Comparison of ENCODE assay signal across 10 mouse cellular contexts in the genomic region with DNA sequence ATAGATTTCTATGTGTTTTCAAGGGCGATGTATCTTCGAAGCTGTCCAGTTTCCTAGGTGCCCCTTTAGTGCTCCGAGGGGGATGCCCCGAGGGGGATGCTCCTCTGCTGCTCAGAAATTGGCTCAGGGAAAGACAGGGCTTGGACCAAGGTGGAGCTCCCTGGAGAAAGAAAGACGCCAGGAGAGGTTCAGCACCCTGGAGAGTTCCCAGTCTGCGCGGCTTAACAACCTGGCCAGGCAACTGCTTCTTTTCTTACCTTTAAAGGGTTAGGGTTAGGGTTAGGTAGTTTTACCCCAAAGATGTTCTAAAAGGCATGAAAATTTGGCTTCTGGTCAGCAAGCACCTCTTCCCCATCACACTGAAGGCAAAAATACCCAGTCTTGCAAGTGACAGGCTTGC. TPM values are rescaled to one million over a fixed set of nuclear protein-coding genes. Genes with fewer than 3 reads are reported as not detected.
DNase-seq lines count a peak whose midpoint lies in the region; TF ChIP-seq lines count a peak whose summit lies in the region.
"Had no signal": no experiment of that assay in that cellular context is flagged by ENCODE, and none has a peak within 500 bp of the region (broad histone marks: within the 10 kb centered on the region; RNA-seq: fewer than 3 reads in every experiment).

No protein-coding gene starts in this region.

- TF ChIP-seq POLR2A in thymus, adult 2 months (IDR thresholded peaks at IDR 0.05; ENCODE audit: control insufficient read depth, extremely low read depth, insufficient read depth, low read length, poor library complexity) = no peak

- no peaks in the 10 kb centered on the region for H3K27me3 ChIP-seq in thymus, adult 2 months (ENCODE audit: control insufficient read depth, insufficient read depth, low read length)

- 28% methylated on average over 7 of the region's 7 CpGs for WGBS in thymus, adult 2 months

- no peak overlapping the region for H3K4me3 ChIP-seq in gastrocnemius, adult 2 months
- no peak overlapping the region for H3K4me3 ChIP-seq in thymus, adult 2 months (ENCODE audit: control insufficient read depth, insufficient read depth, low read length)
- H3K4me3 ChIP-seq: neural tube, embryonic 12.5 days had no signal

- peak; percentile 11 for DNase-seq in gastrocnemius, postnatal 10 days
- DNase-seq in gastrocnemius, adult 2 months = no peak
- peak; percentile 22 for DNase-seq in thymus, postnatal 0 days (ENCODE audit: low spot score)
- no peak for DNase-seq in thymus, adult 2 months
- peak; percentile 76 for DNase-seq in forelimb bud, embryonic 11.5 days (ENCODE audit: low read depth, low spot score)
- DNase-seq in retina, embryonic 14.5 days (ENCODE audit: low spot score) = peak; percentile 77
- no peak for DNase-seq in left cerebral cortex, postnatal 36 days (ENCODE audit: low spot score in 2 of 2)
- no peak for DNase-seq in cerebellum, postnatal 25 days
- DNase-seq: thymus, adult 18-20 months had no signal

- intact Hi-C loops in gastrocnemius, adult 2 months (cut with DNase I) = loop anchor here (5.0 kb wide), 1 partner anchor 115 kb away; no protein-coding TSS in a partner anchor
- intact Hi-C loops in left cerebral cortex, postnatal 36 days (cut with DNase I) = no loop called here

- TF ChIP-seq CTCF in gastrocnemius, adult 2 months (IDR thresholded peaks at IDR 0.05) = no peak
- TF ChIP-seq CTCF in thymus, adult 2 months (IDR thresholded peaks at IDR 0.05; ENCODE audit: borderline replicate concordance, control insufficient read depth, extremely low read depth, insufficient read depth, low read length, poor library complexity) = no peak

- no peak overlapping the region for H3K27ac ChIP-seq in gastrocnemius, adult 2 months
- H3K27ac ChIP-seq in thymus, adult 2 months (ENCODE audit: control insufficient read depth, insufficient read depth, low read length) = no peak overlapping the region
- H3K27ac ChIP-seq: neural tube, embryonic 12.5 days had no signal

- H3K36me3 ChIP-seq in thymus, adult 2 months (ENCODE audit: control insufficient read depth, insufficient read depth, low read length) = no peaks in the 10 kb centered on the region
- H3K36me3 ChIP-seq: neural tube, embryonic 12.5 days had no signal

- H3K4me1 ChIP-seq in thymus, adult 2 months (replicated peaks; ENCODE audit: control insufficient read depth, insufficient read depth, low read length) = no peaks in the 10 kb centered on the region

RNA-seq across cellular contexts. Expression of a gene that starts 43.9 kb away (rescaled TPM):
- under 1 TPM; 0.52 to 0.61 TPM for total RNA-seq in gastrocnemius, postnatal 10 days (2021)
- total RNA-seq in gastrocnemius, adult 2 months (2021) = under 1 TPM in 1 of 2 experiments, not detected in 1; 0.08 TPM
- 0.04 and 0.09 TPM in 2 replicates for polyA plus RNA-seq in thymus, postnatal 0 days (2015; fragmentation: Nextera tagmentation; extraction: Ambion mirVana)
- 0.19 TPM in 2 replicates for polyA plus RNA-seq in thymus, adult 2 months (2012; rRNA removed)
- total RNA-seq in left cerebral cortex, postnatal 36 days (2021) = 10 to 100 TPM; 80.9 to 87.4 TPM

RNA-seq across cellular contexts. Expression of a gene that starts 44.7 kb away (rescaled TPM):
- total RNA-seq in gastrocnemius, postnatal 10 days (2021) = under 1 TPM; 0.82 to 0.84 TPM
- total RNA-seq in gastrocnemius, adult 2 months (2021) = under 1 TPM; 0.10 to 0.28 TPM
- polyA plus RNA-seq in thymus, postnatal 0 days (2015; fragmentation: Nextera tagmentation; extraction: Ambion mirVana) = 0.10 and 0.21 TPM in 2 replicates
- 0.23 and 0.26 TPM in 2 replicates for polyA plus RNA-seq in thymus, adult 2 months (2012; rRNA removed)
- total RNA-seq in left cerebral cortex, postnatal 36 days (2021) = 100 to 1,000 TPM; 722 to 790 TPM

Comparison
In these comparisons a context has a peak if more than half of its experiments do, and no peak if none do; other contexts are left out.
1. DNase-seq: peak in gastrocnemius, postnatal 10 days (single experiment), thymus, postnatal 0 days (single experiment), forelimb bud, embryonic 11.5 days (single experiment) and retina, embryonic 14.5 days (single experiment); none in gastrocnemius, adult 2 months (single experiment), thymus, adult 2 months (single experiment), left cerebral cortex, postnatal 36 days (0 of 2) and cerebellum, postnatal 25 days (0 of 2).
2. RNA of a gene that starts 43.9 kb away (total RNA-seq): 80.9 to 87.4 TPM in left cerebral cortex, postnatal 36 days; 0.52 to 0.61 TPM in gastrocnemius, postnatal 10 days and 0.08 TPM in gastrocnemius, adult 2 months; every median in the first group is over 10 times any median in the second.
3. RNA of a gene that starts 44.7 kb away (total RNA-seq): 722 to 790 TPM in left cerebral cortex, postnatal 36 days; 0.82 to 0.84 TPM in gastrocnemius, postnatal 10 days and 0.10 to 0.28 TPM in gastrocnemius, adult 2 months; every median in the first group is over 100 times any median in the second.